Mouse (Mus musculus) hindbrain, embryonic 12.5 days (tissue): Measurements from ENCODE around the gene Gm43738. TPM values are rescaled to one million over a fixed set of nuclear protein-coding genes. Genes with fewer than 3 reads are reported as not detected.
"Not testable (repeated sequence)": the region's sequence is repeated elsewhere in the genome, so short reads cannot be mapped to it uniquely, and the experiment has no call there.

Source experiments
- ATAC-seq: fragments of 200-750 bp; cut with Nextera tagmentation; 2 replicates; pipeline ENCODE4 v1.8.0; 2017; ENCODE audit warnings: moderate TSS enrichment; ENCODE audit not compliant: low FRiP score
- H3K27ac ChIP-seq: fragments of 300-500 bp; sonication (generic); 2 replicates; pipeline ENCODE4 v1.5.1; 2016; ENCODE audit warnings: mild to moderate bottlenecking
- H3K27me3 ChIP-seq: fragments of 300-500 bp; sonication (generic); 2 replicates; pipeline ENCODE4 v1.6.1; 2016; ENCODE audit warnings: mild to moderate bottlenecking
- H3K36me3 ChIP-seq: fragments of 300-500 bp; sonication (generic); 2 replicates; pipeline ENCODE4 v1.6.1; 2016; ENCODE audit warnings: mild to moderate bottlenecking
- H3K4me1 ChIP-seq: fragments of 300-500 bp; sonication (generic); 2 replicates; pipeline ENCODE4 v1.6.1; 2016
- H3K4me2 ChIP-seq: fragments of 300-500 bp; sonication (generic); replicated peaks from 2 replicates; pipeline ENCODE4 v1.6.1; 2016; ENCODE audit warnings: mild to moderate bottlenecking
- H3K4me3 ChIP-seq: fragments of 300-500 bp; sonication (generic); 2 replicates; pipeline ENCODE4 v1.5.1; 2016; ENCODE audit warnings: mild to moderate bottlenecking
- H3K9ac ChIP-seq: fragments of 300-500 bp; sonication (generic); 2 replicates; pipeline ENCODE4 v1.6.1; 2016; ENCODE audit warnings: mild to moderate bottlenecking, moderate library complexity
- H3K9me3 ChIP-seq: fragments of 300-500 bp; sonication (generic); replicated peaks from 2 replicates; pipeline ENCODE4 v1.6.1; 2016; ENCODE audit warnings: mild to moderate bottlenecking
- whole genome bisulfite sequencing: fragments of 180-500 bp; shearing (Covaris S2); methylation state at CpG from one replicate; pipeline ENCODE4 v1.1.7; 2016; 5-methylcytosine and 5-hydroxymethylcytosine counted together
- polyA plus RNA-seq: library from polyadenylated mRNA; unstranded; fragments of >200 nt; fragmentation: Nextera tagmentation; extraction: Ambion mirVana; gene quantifications from 2 replicates; pipeline ENCODE4 v1.2.1, GENCODE M21; 2016

Gene Gm43738
- polyA plus RNA-seq, 1 experiment from 2014 or later: not detected

GRCm38 (mm10) chr3:89094021-89094420 lies 6.9 kb downstream of the Gm43738 start:
- WGBS: 87% methylated on average over 10 of the region's 10 CpGs
- peaks cover 33% of the 10 kb centered on the region for H3K4me1 ChIP-seq
- no peak for ATAC-seq
- peaks cover 19% of the 10 kb centered on the region for H3K27me3 ChIP-seq
- peaks cover 45% of the 10 kb centered on the region for H3K36me3 ChIP-seq
- H3K9ac ChIP-seq: no peak overlapping the region
- no peak overlapping the region for H3K4me2 ChIP-seq
- H3K27ac ChIP-seq: no peak overlapping the region
- H3K9me3 ChIP-seq: no peaks in the 10 kb centered on the region
- no peak overlapping the region for H3K4me3 ChIP-seq

GRCm38 (mm10) chr3:89093175-89093574 lies 7.7 kb downstream of the Gm43738 start, which contains the start of gene Rusc1:
TSS of gene Rusc1 (minus strand) at chr3:89093311.
- Histone ChIP-seq H3K4me3 (peak within 1 kb of the TSS; percentile 68), H3K27ac (peak within 1 kb of the TSS; percentile 79), H3K9ac (peak within 1 kb of the TSS; percentile 86), H3K27me3 (peaks cover 28% of the 10 kb centered on the region), H3K36me3 (peaks cover 47% of the 10 kb centered on the region), H3K9me3 (no peaks in the 10 kb centered on the region), H3K4me2 (peak within 1 kb of the TSS; percentile 98), H3K4me1 (peaks cover 37% of the 10 kb centered on the region)
- WGBS: under 1% methylated on average over 18 of the region's 18 CpGs
- peak; percentile 82 for ATAC-seq

GRCm38 (mm10) chr3:89092509-89093090 lies 8.3 kb downstream of the Gm43738 start:
- Histone ChIP-seq H3K27ac (peak overlapping the region; percentile 79), H3K9me3 (no peaks in the 10 kb centered on the region), H3K27me3 (peaks cover 34% of the 10 kb centered on the region), H3K4me2 (peak overlapping the region; percentile 98), H3K4me1 (peaks cover 39% of the 10 kb centered on the region), H3K9ac (peak overlapping the region; percentile 86), H3K4me3 (peak overlapping the region; percentile 68), H3K36me3 (peaks cover 44% of the 10 kb centered on the region)
- 13% methylated on average over 11 of the region's 11 CpGs for WGBS
- peak; percentile 41 for ATAC-seq

GRCm38 (mm10) chr3:89091811-89092508 lies 8.9 kb downstream of the Gm43738 start:
- 7% methylated on average over 20 of the region's 20 CpGs for WGBS
- H3K9ac ChIP-seq: peak overlapping the region; percentile 86
- ATAC-seq: no peak
- peaks cover 34% of the 10 kb centered on the region for H3K27me3 ChIP-seq
- H3K4me3 ChIP-seq: peak overlapping the region; percentile 68
- peaks cover 40% of the 10 kb centered on the region for H3K36me3 ChIP-seq
- H3K27ac ChIP-seq: peak overlapping the region; percentile 71
- peaks cover 42% of the 10 kb centered on the region for H3K4me1 ChIP-seq
- H3K4me2 ChIP-seq: peak overlapping the region; percentile 98
- H3K9me3 ChIP-seq: no peaks in the 10 kb centered on the region

- peak; percentile 49 for ATAC-seq
- Histone ChIP-seq H3K36me3 (peaks cover 37% of the 10 kb centered on the region), H3K4me2 (peak overlapping the region; percentile 98), H3K4me3 (peak overlapping the region; percentile 68), H3K27me3 (peaks cover 34% of the 10 kb centered on the region), H3K4me1 (peaks cover 42% of the 10 kb centered on the region), H3K27ac (peak overlapping the region; percentile 71), H3K9me3 (no peaks in the 10 kb centered on the region), H3K9ac (peak overlapping the region; percentile 86)
- under 1% methylated on average over 67 of the region's 74 CpGs for WGBS
Measured at GRCm38 (mm10) chr3:89090694-89091655, 9.9 kb downstream of the Gm43738 start.

- Histone ChIP-seq H3K27ac (peak overlapping the region; percentile 71), H3K36me3 (peaks cover 31% of the 10 kb centered on the region), H3K4me2 (peak overlapping the region; percentile 98), H3K9me3 (no peaks in the 10 kb centered on the region), H3K27me3 (peaks cover 34% of the 10 kb centered on the region), H3K9ac (peak overlapping the region; percentile 86), H3K4me1 (peaks cover 42% of the 10 kb centered on the region), H3K4me3 (peak overlapping the region; percentile 68)
- ATAC-seq: peak; percentile 55
- WGBS: under 1% methylated on average over 40 of the region's 40 CpGs
Measured at GRCm38 (mm10) chr3:89089882-89090591, 10.9 kb downstream of the Gm43738 start.

GRCm38 (mm10) chr3:89088974-89089373 lies 11.9 kb downstream of the Gm43738 start:
- Histone ChIP-seq H3K4me2 (peak overlapping the region; percentile 98), H3K4me3 (peak overlapping the region; percentile 68; the same call in 1 of the 2 replicates), H3K27ac (no peak overlapping the region), H3K4me1 (peaks cover 42% of the 10 kb centered on the region), H3K27me3 (peaks cover 34% of the 10 kb centered on the region), H3K9me3 (no peaks in the 10 kb centered on the region), H3K9ac (0 out of 2 replicates have a peak overlapping the region, but pooled peaks have one; percentile 86), H3K36me3 (peaks cover 34% of the 10 kb centered on the region)
- ATAC-seq: no peak
- 62% methylated on average over 14 of the region's 14 CpGs for WGBS

- peaks cover 36% of the 10 kb centered on the region for H3K4me1 ChIP-seq
- H3K9ac ChIP-seq: no peak overlapping the region
- peaks cover 28% of the 10 kb centered on the region for H3K27me3 ChIP-seq
- H3K9me3 ChIP-seq: no peaks in the 10 kb centered on the region
- no peak overlapping the region for H3K4me3 ChIP-seq
- 31% methylated on average over 21 of the region's 21 CpGs for WGBS
- peaks cover 37% of the 10 kb centered on the region for H3K36me3 ChIP-seq
- ATAC-seq: no peak
- peak overlapping the region; percentile 22; the same call in 1 of the 2 replicates for H3K4me2 ChIP-seq
- H3K27ac ChIP-seq: no peak overlapping the region
Measured at GRCm38 (mm10) chr3:89087338-89088110, 13.4 kb downstream of the Gm43738 start.

GRCm38 (mm10) chr3:89084654-89085190 lies 16.2 kb downstream of the Gm43738 start:
- Histone ChIP-seq H3K9ac (no peak overlapping the region), H3K4me1 (peaks cover 16% of the 10 kb centered on the region; the same call in 1 of the 2 replicates), H3K4me2 (no peak overlapping the region), H3K36me3 (peaks cover 39% of the 10 kb centered on the region), H3K9me3 (no peaks in the 10 kb centered on the region), H3K27me3 (peaks cover 20% of the 10 kb centered on the region), H3K4me3 (no peak overlapping the region), H3K27ac (no peak overlapping the region)
- WGBS: 81% methylated on average over 12 of the region's 12 CpGs
- ATAC-seq: no peak

- no peak overlapping the region for H3K27ac ChIP-seq
- no peak for ATAC-seq
- no peak overlapping the region for H3K9ac ChIP-seq
- no peak overlapping the region for H3K4me2 ChIP-seq
- 90% methylated on average over 2 of the region's 2 CpGs for WGBS
- H3K9me3 ChIP-seq: no peaks in the 10 kb centered on the region
- peaks cover 44% of the 10 kb centered on the region for H3K36me3 ChIP-seq
- H3K4me1 ChIP-seq: peaks cover 12% of the 10 kb centered on the region; the same call in 1 of the 2 replicates
- no peak overlapping the region for H3K4me3 ChIP-seq
- peaks cover 15% of the 10 kb centered on the region for H3K27me3 ChIP-seq
Measured at GRCm38 (mm10) chr3:89084133-89084532, 16.8 kb downstream of the Gm43738 start.

GRCm38 (mm10) chr3:89082287-89082686 lies 18.6 kb downstream of the Gm43738 start:
- H3K4me3 ChIP-seq, H3K27ac ChIP-seq, H3K27me3 ChIP-seq, ATAC-seq, H3K4me2 ChIP-seq, H3K9me3 ChIP-seq, H3K9ac ChIP-seq, H3K4me1 ChIP-seq: not testable (repeated sequence)
- peaks cover 43% of the 10 kb centered on the region for H3K36me3 ChIP-seq
